Mouse (Mus musculus): Measurements from ENCODE around the gene Mindy2.

Gene Mindy2

DNA sequence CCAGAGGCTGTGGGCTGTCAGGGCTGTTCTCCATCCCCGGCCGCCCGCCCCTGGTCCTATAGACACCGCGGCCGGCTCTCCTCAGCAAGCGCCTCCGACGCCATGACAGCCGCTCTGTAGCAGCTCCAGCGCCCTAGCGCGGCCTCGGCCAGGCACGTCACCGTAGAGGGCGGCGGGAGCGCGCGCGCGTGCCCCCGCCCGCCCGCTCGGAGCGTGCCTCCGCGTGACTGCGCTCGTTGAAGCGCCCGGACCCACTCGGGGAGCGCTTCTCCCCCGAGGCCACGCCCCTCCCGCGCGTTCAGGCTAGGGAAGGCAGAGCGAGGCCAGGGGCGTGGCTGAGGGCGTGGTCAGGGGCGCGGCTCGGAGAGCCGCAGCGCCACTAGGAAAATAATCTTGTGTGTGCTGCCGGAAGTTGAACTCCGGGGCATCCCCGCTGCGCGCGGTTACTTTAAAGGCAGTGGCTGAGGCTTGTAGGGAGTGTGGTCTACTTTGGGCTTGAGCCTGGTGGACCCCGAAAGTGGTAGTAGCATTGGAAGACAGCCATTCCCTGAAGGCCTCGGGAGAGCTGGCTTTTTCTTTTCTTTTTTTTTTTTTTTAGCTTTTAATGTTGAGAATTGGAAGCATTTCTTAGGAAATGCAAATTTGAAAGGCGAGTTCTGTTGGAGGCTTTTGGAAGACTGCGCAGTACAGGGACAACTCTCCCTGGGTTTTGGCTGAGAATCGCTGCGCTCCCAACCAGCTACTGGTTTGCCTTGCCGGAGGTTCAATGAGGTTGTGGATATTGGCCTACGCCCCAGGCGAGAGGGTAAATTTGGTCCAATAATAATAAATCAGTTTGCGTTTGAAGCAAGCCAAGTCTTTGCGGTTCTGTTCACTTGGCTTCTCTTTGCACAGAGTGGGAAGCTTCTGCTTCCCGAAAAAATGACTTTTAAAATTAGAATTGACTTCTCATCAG, at the start of gene Mindy2:
Gene Mindy2, minus strand, starts transcription at position 162 of the 955 bp plus-strand sequence.
- DNase-seq (ENCODE audit: low spot score in 2 of 2) = peak; percentile 98 to 99

GRCm38 (mm10) chr9:70706444-70706843, 49.5 kb upstream of the Mindy2 start:
- no peak for DNase-seq (ENCODE audit: low spot score in 2 of 2)

DNA sequence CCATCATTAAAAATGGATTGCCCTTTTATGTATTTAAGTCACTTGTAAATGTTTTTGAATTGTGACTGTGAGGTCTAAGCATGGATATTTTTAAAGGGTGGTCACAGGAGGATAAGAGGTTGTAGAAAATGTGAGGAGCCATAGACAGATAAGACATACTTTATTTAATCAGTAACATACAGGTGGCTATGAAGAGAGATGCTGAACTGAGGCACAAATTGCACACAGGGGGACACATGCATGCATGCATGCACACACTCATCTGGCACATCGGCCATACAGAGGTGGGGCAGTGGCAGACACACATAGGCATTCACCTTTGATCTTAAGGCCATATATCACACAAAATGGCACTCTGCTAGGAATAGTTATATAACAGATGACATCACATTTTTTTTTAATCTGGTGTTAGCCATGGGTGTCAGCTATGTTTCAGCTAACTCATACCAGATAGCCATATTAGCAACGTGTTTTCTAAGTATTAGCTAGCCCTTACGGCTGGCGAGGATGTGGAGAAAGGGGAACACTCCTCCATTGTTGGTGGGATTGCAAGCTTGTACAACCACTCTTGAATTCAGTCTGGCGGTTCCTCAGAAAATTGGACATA, 46.7 kb upstream of the Mindy2 start:
- no peak for DNase-seq (ENCODE audit: low spot score in 2 of 2)

DNA sequence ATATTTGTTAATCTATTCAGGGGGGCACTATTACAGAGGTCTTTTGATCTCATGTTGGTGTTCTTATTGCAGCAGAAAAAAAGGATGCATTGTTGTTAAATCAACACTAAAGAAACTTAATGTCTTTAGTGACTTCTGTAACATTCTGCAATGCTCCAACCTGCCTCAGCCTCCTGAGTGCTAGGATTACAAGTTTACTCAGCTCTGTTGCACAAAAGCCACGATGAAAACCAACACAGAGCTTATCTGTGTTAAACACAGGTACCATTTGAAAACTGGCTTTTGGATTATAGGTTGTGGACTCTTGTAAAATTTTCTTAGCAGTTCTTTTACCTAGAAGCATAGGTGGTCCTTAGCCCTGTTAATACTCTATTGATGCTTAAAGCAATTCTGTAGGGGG, 41.1 kb upstream of the Mindy2 start:
- DNase-seq (ENCODE audit: low spot score in 2 of 2) = no peak

DNA sequence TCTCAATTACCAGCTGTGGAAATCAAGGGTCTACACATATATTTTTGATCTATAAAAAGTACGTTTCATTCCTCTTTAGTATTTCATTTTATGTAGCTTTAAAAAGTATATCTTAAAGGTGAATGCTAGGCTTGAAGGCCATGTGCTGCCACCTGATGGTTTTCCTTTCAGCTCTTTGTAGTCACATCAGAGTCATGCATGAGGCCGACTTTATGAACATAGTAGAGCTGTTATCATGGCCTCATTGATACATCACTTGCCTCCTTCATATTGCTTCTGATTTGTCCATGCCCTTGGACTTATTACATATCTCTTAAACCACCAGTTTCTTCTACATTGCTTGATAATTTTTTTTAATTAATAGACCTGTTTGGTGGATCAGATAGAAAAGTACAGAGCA, 38.7 kb upstream of the Mindy2 start:
- DNase-seq (ENCODE audit: low spot score in 2 of 2) = no peak

DNA sequence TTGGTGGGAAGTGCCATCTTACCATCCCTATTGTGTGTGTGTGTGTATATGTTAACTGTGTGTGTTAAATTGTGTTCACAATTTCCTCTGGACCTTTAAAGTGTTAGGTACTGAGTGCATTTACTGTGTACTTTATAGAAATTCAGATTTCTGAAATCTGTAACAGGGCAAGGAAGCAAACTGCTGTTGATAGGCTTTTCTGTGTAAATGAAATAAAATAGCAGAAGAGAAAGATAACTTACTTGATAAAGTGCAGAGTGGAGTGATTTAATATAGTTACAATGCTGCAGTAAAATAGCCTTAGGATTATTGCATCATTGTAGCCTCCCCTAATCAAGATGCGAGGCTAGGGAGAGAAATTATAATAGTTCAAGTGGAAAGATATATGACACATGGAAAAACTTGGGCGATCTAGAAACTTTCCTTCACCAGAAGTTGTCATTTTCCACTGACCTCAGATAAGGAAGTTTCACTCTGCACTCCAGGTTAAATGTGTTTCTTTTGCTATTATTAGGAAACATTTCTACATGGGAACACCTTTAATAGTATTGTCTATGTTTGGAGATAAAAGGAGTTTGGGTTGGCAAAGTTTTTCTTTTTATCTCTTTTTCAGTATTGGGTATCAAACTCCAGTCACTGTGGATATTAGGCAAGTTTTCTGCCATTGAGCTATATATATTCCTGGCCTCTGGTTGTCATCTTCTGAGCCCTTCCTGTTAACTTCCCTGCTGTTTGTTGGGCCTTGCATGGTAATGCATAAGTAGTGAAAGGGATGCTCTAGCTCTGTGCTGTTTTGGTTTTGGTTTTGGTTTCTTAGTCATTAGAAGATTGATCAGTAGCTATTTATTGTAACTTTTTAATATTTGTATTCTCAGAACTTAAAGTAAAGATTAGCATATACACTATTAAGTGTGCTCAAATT, 35.1 kb upstream of the Mindy2 start:
- no peak for DNase-seq (ENCODE audit: low spot score in 2 of 2)

DNA sequence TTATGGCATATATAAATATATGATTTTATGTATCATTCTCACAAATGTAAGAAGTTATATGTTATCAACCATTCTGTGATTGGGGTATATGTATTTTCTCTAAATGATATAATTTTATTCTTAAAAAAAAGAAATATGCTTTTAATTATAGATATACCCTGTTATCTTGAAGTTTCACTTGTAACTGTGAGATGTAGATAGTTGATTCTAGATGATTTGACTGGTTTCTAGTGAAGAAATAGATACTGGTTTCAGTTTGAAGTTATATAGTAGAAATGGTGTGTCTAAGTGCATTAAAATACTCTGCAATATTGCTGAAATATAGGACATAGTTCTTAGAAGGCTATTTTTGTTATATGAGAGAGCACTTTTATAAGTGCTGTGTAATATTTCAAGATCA, 33.6 kb upstream of the Mindy2 start:
- no peak for DNase-seq (ENCODE audit: low spot score in 2 of 2)

DNA sequence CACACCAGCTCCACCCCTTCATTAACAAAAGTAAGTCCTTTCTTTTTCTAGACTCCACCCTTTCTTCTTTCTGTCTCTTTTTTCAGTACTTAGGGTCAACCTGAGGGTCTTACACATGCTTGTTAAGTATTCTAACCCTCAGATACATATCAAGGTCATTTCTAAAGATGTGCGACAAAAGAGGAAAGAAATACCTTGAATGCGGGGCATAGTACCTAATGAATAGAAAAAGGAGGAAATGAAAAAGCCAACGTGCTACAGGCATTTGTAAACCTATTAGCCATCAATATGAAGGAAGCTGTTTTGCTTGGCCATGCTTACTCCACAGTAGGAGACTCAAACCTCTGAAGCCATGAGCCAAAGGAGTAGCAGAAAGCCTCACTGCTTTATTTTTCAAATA, 33.0 kb upstream of the Mindy2 start:
- no peak for DNase-seq (ENCODE audit: low spot score in 2 of 2)

- DNase-seq (ENCODE audit: low spot score in 2 of 2) = no peak
Measured at GRCm38 (mm10) chr9:70688301-70688968, 31.5 kb upstream of the Mindy2 start.

- DNase-seq (ENCODE audit: low spot score in 2 of 2) = no peak
Measured at GRCm38 (mm10) chr9:70682202-70682601, 25.2 kb upstream of the Mindy2 start.

DNA sequence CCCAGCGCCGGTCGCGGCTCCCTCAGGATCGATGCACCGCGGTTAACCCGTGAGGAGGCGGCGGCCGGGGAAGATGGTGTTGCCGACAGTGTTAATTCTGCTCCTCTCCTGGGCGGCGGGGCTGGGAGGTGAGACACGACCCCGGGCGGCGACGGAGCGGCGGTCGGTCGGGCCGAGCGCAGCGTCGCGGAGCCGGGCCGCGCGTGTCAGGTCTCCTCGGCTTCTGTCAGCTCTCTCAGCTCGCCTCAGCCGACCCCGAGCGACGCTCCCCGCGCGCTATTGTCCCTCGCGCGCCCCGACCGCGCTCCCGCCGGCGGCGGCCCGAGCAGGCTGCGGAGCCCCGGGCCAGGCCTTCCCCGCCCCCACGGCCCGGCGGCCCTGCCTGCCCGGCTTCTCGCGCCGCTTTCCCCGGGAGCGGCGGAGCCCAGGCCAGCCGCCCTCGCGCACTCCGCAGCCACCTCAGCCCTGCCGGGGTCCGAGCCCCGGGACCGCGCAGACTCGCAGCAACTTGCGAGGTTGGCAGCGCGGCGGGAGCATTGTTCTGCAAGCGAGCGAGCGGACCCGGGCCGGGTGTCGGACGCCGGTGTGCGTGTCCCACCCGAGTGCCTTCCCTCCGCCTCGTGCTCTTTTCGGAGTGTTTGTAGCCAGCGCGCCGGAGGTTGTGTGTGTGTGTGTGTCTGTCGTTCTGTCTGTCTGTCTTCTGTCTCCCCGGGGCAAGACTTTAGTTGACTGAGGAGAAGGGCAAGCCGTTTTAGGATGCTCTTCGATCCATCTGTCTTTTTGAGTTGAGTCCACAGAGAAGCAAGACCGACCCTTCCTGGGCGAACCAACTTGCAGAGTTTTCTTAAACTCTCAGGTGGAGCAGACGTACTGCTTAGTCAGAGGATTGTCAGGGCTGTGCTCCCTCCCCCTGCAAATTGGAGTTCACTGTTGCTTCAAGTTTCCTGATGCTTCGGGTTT, 22.4 kb upstream of the Mindy2 start:
- peak; percentile 63 to 65 for DNase-seq (ENCODE audit: low spot score in 2 of 2)

GRCm38 (mm10) chr9:70678682-70679131, 21.7 kb upstream of the Mindy2 start, which contains the start of gene Adam10:
Gene Adam10, plus strand, starts transcription at chr9:70678997.
- peak; percentile 99 for DNase-seq (ENCODE audit: low spot score in 2 of 2)

GRCm38 (mm10) chr9:70675961-70676360, 19.0 kb upstream of the Mindy2 start:
- no peak for DNase-seq (ENCODE audit: low spot score in 2 of 2)

DNA sequence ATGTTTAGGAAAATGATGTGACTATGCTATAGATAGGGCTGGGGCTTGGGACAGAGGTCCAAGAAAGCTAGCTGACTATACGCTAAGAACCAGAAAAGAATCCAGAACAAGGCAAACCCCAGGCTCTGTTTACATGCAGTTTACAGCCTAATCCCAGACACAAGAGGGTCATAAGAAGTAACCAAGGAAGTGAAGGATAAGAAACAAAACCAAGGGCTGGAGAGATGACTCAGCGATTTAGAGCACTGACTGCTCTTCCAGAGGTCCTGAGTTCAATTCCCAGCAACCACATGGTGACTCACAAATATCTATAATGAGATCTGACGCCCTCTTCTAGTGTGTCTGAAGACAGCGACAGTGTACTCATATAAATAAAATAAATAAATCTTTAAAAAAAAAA, 18.1 kb upstream of the Mindy2 start:
- DNase-seq (ENCODE audit: low spot score in 2 of 2) = no peak

GRCm38 (mm10) chr9:70673656-70674055, 16.7 kb upstream of the Mindy2 start:
- DNase-seq (ENCODE audit: low spot score in 2 of 2) = no peak

- no peak for DNase-seq (ENCODE audit: low spot score in 2 of 2)
Measured at GRCm38 (mm10) chr9:70671772-70672579, 15.0 kb upstream of the Mindy2 start.

- no peak for DNase-seq (ENCODE audit: low spot score in 2 of 2)
Measured at GRCm38 (mm10) chr9:70671278-70671677, 14.3 kb upstream of the Mindy2 start.

GRCm38 (mm10) chr9:70670381-70670780, 13.4 kb upstream of the Mindy2 start:
- DNase-seq (ENCODE audit: low spot score in 2 of 2) = no peak

- no peak for DNase-seq (ENCODE audit: low spot score in 2 of 2)
Measured at GRCm38 (mm10) chr9:70669197-70669596, 12.2 kb upstream of the Mindy2 start.

Measured in right cerebral cortex, postnatal 10 days (tissue).